Mouse (Mus musculus): Measurements from ENCODE around the gene Otop2. TPM values are rescaled to one million over a fixed set of nuclear protein-coding genes. Genes with fewer than 3 reads are reported as not detected.
A peak's percentile ranks its signal among the peaks of the same experiment; 100 is the strongest.

The Otop2 gene
- total and polyA plus RNA-seq, 3 experiments: not detected

DNA sequence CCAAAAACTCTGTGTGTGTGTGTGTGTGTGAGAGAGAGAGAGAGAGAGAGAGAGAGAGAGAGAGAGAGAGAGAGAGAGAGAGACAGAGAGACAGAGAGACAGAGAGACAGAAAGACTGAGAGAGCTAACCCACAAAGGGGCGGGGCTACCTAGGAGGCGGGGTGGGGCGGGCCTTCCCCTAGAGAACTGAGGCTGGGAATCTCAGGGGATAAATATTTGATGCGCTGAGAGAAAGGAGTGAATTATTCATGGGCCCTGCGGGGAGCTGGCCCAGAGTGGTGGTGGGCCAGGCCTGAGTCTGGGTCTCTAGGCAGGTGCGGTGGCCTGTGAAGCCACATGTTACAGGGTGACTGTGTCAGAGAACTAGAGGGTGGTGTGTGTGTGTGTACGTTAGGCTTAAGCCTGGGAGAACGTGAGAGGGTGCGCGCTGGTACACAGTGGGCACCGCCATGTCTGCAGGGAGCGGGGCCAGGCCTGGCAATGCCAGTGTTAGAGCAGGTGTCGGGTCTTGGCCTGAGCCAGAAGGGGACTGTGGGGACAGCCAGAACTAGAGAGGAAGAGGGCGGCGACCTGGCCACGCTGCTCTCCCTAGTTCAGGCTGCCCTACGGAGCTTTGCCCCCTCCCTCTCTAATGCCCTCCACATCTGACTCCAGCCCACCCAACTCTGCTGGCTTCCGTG lies 12.9 kb downstream of the Otop2 start:
- H3K27ac ChIP-seq (ENCODE audit: control insufficient read depth, low read depth, low read length): no peak overlapping the region
- no peaks in the 10 kb centered on the region for H3K79me2 ChIP-seq (ENCODE audit: control insufficient read depth, insufficient read depth, low read length, poor library complexity)
- no peaks in the 10 kb centered on the region for H3K36me3 ChIP-seq (ENCODE audit: control insufficient read depth in 1 of 2, insufficient read depth in 2 of 2, low read length in 2 of 2)
- peak; percentile 27 for DNase-seq (ENCODE audit: low read depth, low spot score)
- no peak overlapping the region for H3K4me3 ChIP-seq (ENCODE audit: control insufficient read depth in 1 of 2, insufficient read depth in 1 of 2, low read depth in 2 of 2, low read length in 2 of 2)
- peaks cover 3 to 11% of the 10 kb centered on the region in 2 experiments; a peak in 3 of 4 replicates for H3K27me3 ChIP-seq (ENCODE audit: control insufficient read depth in 1 of 2, insufficient read depth in 2 of 2, low read length in 2 of 2)
- TF ChIP-seq POLR2A (IDR thresholded peaks at IDR 0.05; ENCODE audit: control insufficient read depth in 1 of 2, insufficient read depth in 1 of 2, low read depth in 1 of 2, low read length in 2 of 2, poor library complexity in 1 of 2) (no peak), POLR2AphosphoS2 (IDR thresholded peaks at IDR 0.05; ENCODE audit: low read length) (no peak), ZC3H11A (IDR thresholded peaks at IDR 0.05; ENCODE audit: low read depth, low read length) (no peak), MYB (IDR thresholded peaks at IDR 0.05; ENCODE audit: low read depth, low read length) (no peak), SIN3A (IDR thresholded peaks at IDR 0.05; ENCODE audit: low read length) (no peak)
- no peaks in the 10 kb centered on the region for H3K9me3 ChIP-seq (replicated peaks; ENCODE audit: insufficient read depth, low read length)
- H3K9ac ChIP-seq (ENCODE audit: control insufficient read depth, low read depth, low read length, poor library complexity, severe bottlenecking): no peak overlapping the region
- H3K4me1 ChIP-seq (ENCODE audit: control insufficient read depth in 1 of 2, insufficient read depth in 2 of 2, low read length in 2 of 2): no peaks in the 10 kb centered on the region

DNA sequence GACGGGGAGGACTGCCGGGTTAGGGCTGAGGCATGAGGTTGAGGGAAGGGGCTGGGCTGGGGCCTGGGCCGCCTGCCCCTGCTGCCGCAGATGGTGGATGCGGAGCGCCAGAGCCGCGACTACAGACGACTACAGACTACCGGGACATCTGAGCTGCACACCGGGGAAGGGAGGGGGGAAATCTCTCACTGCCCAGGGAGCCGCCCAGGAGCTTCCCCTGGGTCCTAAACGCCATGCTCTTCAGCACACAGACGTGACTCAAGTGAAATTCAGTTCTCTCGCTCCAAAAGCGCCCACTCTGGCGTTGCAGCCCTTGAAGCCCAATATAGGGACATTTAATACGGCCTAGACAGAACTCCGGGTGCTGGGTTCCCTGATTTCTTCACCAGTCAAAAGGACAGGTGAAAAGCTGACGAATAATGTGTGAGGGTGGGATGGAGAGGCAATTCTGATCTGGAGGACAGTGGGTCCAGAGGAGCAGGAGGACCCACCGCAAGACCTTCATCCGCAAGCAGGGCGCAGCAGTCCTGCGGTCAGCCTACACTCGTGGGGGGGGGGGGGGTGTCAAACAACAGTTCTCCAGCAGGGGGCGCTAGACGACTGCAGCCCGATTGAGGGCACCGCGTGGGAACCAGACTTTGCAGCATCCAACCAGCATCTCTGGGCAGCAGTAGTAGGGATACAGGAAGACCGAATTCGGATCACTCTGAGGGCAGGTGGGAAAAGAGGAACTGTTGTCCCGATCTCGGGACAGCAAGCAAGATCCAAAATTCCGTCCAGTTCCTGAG lies 15.1 kb downstream of the Otop2 start, which contains the start of gene Ush1g:
Gene Ush1g, minus strand, starts transcription at position 136 of the 788 bp plus-strand sequence.
- H3K36me3 ChIP-seq (ENCODE audit: control insufficient read depth in 1 of 2, insufficient read depth in 2 of 2, low read length in 2 of 2): no peaks in the 10 kb centered on the region
- peak; percentile 68 for DNase-seq (ENCODE audit: low read depth, low spot score)
- no peaks in the 10 kb centered on the region for H3K79me2 ChIP-seq (ENCODE audit: control insufficient read depth, insufficient read depth, low read length, poor library complexity)
- no peak within 1 kb of the TSS for H3K9ac ChIP-seq (ENCODE audit: control insufficient read depth, low read depth, low read length, poor library complexity, severe bottlenecking)
- H3K4me1 ChIP-seq (ENCODE audit: control insufficient read depth in 1 of 2, insufficient read depth in 2 of 2, low read length in 2 of 2): no peaks in the 10 kb centered on the region
- H3K9me3 ChIP-seq (replicated peaks; ENCODE audit: insufficient read depth, low read length): no peaks in the 10 kb centered on the region
- H3K27ac ChIP-seq (ENCODE audit: control insufficient read depth, low read depth, low read length): no peak within 1 kb of the TSS
- H3K27me3 ChIP-seq (ENCODE audit: control insufficient read depth in 1 of 2, insufficient read depth in 2 of 2, low read length in 2 of 2): peaks cover 2 to 4% of the 10 kb centered on the region in 2 experiments; a peak in 3 of 4 replicates
- no peak within 1 kb of the TSS for H3K4me3 ChIP-seq (ENCODE audit: control insufficient read depth in 1 of 2, insufficient read depth in 1 of 2, low read depth in 2 of 2, low read length in 2 of 2)
- TF ChIP-seq RCOR1 (IDR thresholded peaks at IDR 0.05; ENCODE audit: low read depth, low read length) (no peak), MAZ (IDR thresholded peaks at IDR 0.05; ENCODE audit: low read depth, low read length) (peak; percentile 82; the same call in 1 of the 2 replicates), RAD21 (IDR thresholded peaks at IDR 0.05; ENCODE audit: low read depth, low read length) (peak; percentile 85), SMC3 (IDR thresholded peaks at IDR 0.05; ENCODE audit: low read depth, low read length) (peak; percentile 78), TBP (IDR thresholded peaks at IDR 0.05; ENCODE audit: low read depth, low read length) (no peak), KAT2A (conservative IDR thresholded peaks at IDR 0.05; ENCODE audit: low read depth, low read length) (no peak), E2F4 (IDR thresholded peaks at IDR 0.05; ENCODE audit: borderline replicate concordance, low read depth, low read length) (no peak), MAFK (IDR thresholded peaks at IDR 0.05; ENCODE audit: borderline replicate concordance, low read depth, low read length) (no peak), UBTF (IDR thresholded peaks at IDR 0.05; ENCODE audit: borderline replicate concordance, insufficient read depth, low read depth, low read length) (no peak), NRF1 (IDR thresholded peaks at IDR 0.05; ENCODE audit: insufficient read depth, low read depth, low read length, poor library complexity, severe bottlenecking) (no peak), ZNF384 (IDR thresholded peaks at IDR 0.05; ENCODE audit: low read depth, low read length) (no peak), MYC (IDR thresholded peaks at IDR 0.05; ENCODE audit: low read depth, low read length) (0 out of 2 replicates have a peak, but pooled peaks have one; percentile 37), NELFE (IDR thresholded peaks at IDR 0.05; ENCODE audit: low read depth, low read length) (no peak), POLR2AphosphoS2 (IDR thresholded peaks at IDR 0.05; ENCODE audit: low read length) (no peak), CHD1 (IDR thresholded peaks at IDR 0.05; ENCODE audit: low read depth, low read length) (no peak), ZC3H11A (IDR thresholded peaks at IDR 0.05; ENCODE audit: low read depth, low read length) (peak; percentile 59), USF1 (IDR thresholded peaks at IDR 0.05; ENCODE audit: low read depth, low read length) (no peak), CTCF (IDR thresholded peaks at IDR 0.05 in 2 of 3, conservative IDR thresholded peaks at IDR 0.05 in 1 of 3; ENCODE audit: control insufficient read depth in 1 of 3, insufficient read depth in 1 of 3, low read depth in 2 of 3, low read length in 3 of 3, poor library complexity in 1 of 3, severe bottlenecking in 1 of 3) (peak; percentile 74 to 96 (median 91))
